Mouse (Mus musculus) spleen, adult 10 weeks (tissue): ENCODE measurements around the gene Plpp4. TPM values are rescaled to one million over a fixed set of nuclear protein-coding genes. Genes with fewer than 3 reads are reported as not detected.

Source experiments
- polyA plus RNA-seq: library from polyadenylated mRNA; stranded (reverse); fragments of 350-450 nt; fragmentation: Illumina TruSeq; extraction: RNeasy Lipid Tissue Mini Kit (QIAGEN cat#74804); gene quantifications from one replicate; pipeline ENCODE4 v1.2.3, GENCODE M21; 2015; ENCODE audit warnings: low replicate concordance; ENCODE audit not compliant: insufficient read depth

Plpp4 gene
- polyA plus RNA-seq, result not detected

GRCm38 (mm10) chr7:129256621-129257373 is at the start of gene Plpp4:
Gene Plpp4 (plus strand): TSS chr7:129257031.

